Mouse (Mus musculus): Measurements from ENCODE around the gene Cd200.
"Not testable (repeated sequence)": the region's sequence is repeated elsewhere in the genome, so short reads cannot be mapped to it uniquely, and the experiment has no call there.

The Cd200 gene

GRCm38 (mm10) chr16:45408425-45409063 lies at the start of gene Cd200:
Gene Cd200, minus strand, starts transcription at chr16:45409053.
- peak; percentile 60 for DNase-seq (ENCODE audit: extremely low spot score, low spot score)

- no peak for DNase-seq (ENCODE audit: extremely low spot score, low spot score)
Measured at GRCm38 (mm10) chr16:45454762-45455161, 45.9 kb upstream of the Cd200 start.

- DNase-seq (ENCODE audit: extremely low spot score, low spot score), result no peak
Measured at GRCm38 (mm10) chr16:45437230-45437739, 28.4 kb upstream of the Cd200 start.

GRCm38 (mm10) chr16:45435591-45435990 lies 26.7 kb upstream of the Cd200 start:
- no peak for DNase-seq (ENCODE audit: extremely low spot score, low spot score)

GRCm38 (mm10) chr16:45427651-45428050 lies 18.8 kb upstream of the Cd200 start:
- no peak for DNase-seq (ENCODE audit: extremely low spot score, low spot score)

- DNase-seq (ENCODE audit: extremely low spot score, low spot score), result no peak
Measured at GRCm38 (mm10) chr16:45413497-45413896, 4.6 kb upstream of the Cd200 start.

GRCm38 (mm10) chr16:45409064-45409446 lies 202 bp upstream of the Cd200 start:
- DNase-seq (ENCODE audit: extremely low spot score, low spot score), result not testable (repeated sequence)

GRCm38 (mm10) chr16:45407645-45408400 lies 1.0 kb downstream of the Cd200 start:
- no peak for DNase-seq (ENCODE audit: extremely low spot score, low spot score)

- DNase-seq (ENCODE audit: extremely low spot score, low spot score), result no peak
Measured at GRCm38 (mm10) chr16:45407091-45407490, 1.8 kb downstream of the Cd200 start.

- no peak for DNase-seq (ENCODE audit: extremely low spot score, low spot score)
Measured at GRCm38 (mm10) chr16:45402951-45403350, 5.9 kb downstream of the Cd200 start.

- no peak for DNase-seq (ENCODE audit: extremely low spot score, low spot score)
Measured at GRCm38 (mm10) chr16:45402036-45402435, 6.8 kb downstream of the Cd200 start.

GRCm38 (mm10) chr16:45399947-45400555 lies 8.8 kb downstream of the Cd200 start:
- DNase-seq (ENCODE audit: extremely low spot score, low spot score), result no peak

GRCm38 (mm10) chr16:45399411-45399810 lies 9.4 kb downstream of the Cd200 start:
- no peak for DNase-seq (ENCODE audit: extremely low spot score, low spot score)

GRCm38 (mm10) chr16:45397440-45397839 lies 11.4 kb downstream of the Cd200 start:
- DNase-seq (ENCODE audit: extremely low spot score, low spot score), result no peak

GRCm38 (mm10) chr16:45392246-45392645 lies 16.6 kb downstream of the Cd200 start:
- DNase-seq (ENCODE audit: extremely low spot score, low spot score), result no peak

- DNase-seq (ENCODE audit: extremely low spot score, low spot score), result no peak
Measured at GRCm38 (mm10) chr16:45391680-45392079, 17.2 kb downstream of the Cd200 start.

- DNase-seq (ENCODE audit: extremely low spot score, low spot score), result no peak
Measured at GRCm38 (mm10) chr16:45390286-45390956, 18.4 kb downstream of the Cd200 start.

- DNase-seq (ENCODE audit: extremely low spot score, low spot score), result no peak
Measured at GRCm38 (mm10) chr16:45389833-45390232, 19.0 kb downstream of the Cd200 start.

GRCm38 (mm10) chr16:45389041-45389440 lies 19.8 kb downstream of the Cd200 start:
- DNase-seq (ENCODE audit: extremely low spot score, low spot score), result no peak

GRCm38 (mm10) chr16:45381811-45382210 lies 27.0 kb downstream of the Cd200 start:
- DNase-seq (ENCODE audit: extremely low spot score, low spot score), result no peak

GRCm38 (mm10) chr16:45378959-45379358 lies 29.9 kb downstream of the Cd200 start:
- DNase-seq (ENCODE audit: extremely low spot score, low spot score), result no peak
